Mouse (Mus musculus) lung, postnatal 0 days (tissue): ENCODE measurements at regions not wholly inside any gene's neighbourhood (a gene's known extent, or its start where the extent isn't known, plus 50 kb on each side); places are given as distances from the start of the nearest gene placed in this dataset.

ENCODE experiments used
- CTCF ChIP-seq: IDR thresholded peaks from 2 replicates; pipeline ENCODE4 v1.5.1; 2016; ENCODE audit warnings: antibody characterized with exemption, mild to moderate bottlenecking
- EP300 ChIP-seq: IDR thresholded peaks from 2 replicates; pipeline ENCODE4 v1.6.1; 2016; ENCODE audit warnings: antibody characterized with exemption, mild to moderate bottlenecking, control low read depth

DNA sequence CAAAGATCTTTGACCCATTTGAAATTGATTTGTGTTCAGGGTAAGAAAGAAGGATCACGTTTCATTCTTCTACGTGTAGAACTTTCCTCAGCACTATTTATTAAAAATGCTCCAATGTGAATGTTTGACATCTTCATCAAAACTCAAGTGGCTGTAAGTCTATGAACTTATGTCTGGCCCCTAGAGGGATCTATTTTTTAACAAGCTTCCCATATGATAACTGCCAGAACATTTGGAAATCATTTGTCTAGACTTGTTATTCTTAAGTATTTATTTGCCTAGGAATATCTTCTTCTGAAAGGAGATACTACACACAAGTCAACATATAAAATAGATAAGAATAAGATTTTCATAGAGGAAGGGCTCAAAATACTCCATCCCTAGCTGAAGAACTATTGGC is 265.2 kb downstream of the Mreg start:
- TF ChIP-seq CTCF (no peak), EP300 (no peak)
